Mouse (Mus musculus) G1E (cell line): ENCODE measurements around the gene Adsl.

Experiments used
- CTCF ChIP-seq: IDR thresholded peaks from 2 replicates; pipeline ENCODE4 v1.5.1; 2012; ENCODE audit warnings: low read depth, low read length, inconsistent platforms, mixed read lengths
- GATA1 ChIP-seq: IDR thresholded peaks from 2 replicates; pipeline ENCODE4 v1.6.1; 2012; ENCODE audit warnings: borderline replicate concordance, low read length, inconsistent platforms, mixed read lengths

GRCm38 (mm10) chr15:81000419-81001138 is 52.3 kb downstream of the Adsl start:
- no peak for TF ChIP-seq GATA1
- no peak for TF ChIP-seq CTCF
